Mouse (Mus musculus) right cerebral cortex, adult 2 months (tissue): ENCODE measurements around the gene St13.

Experiments
- DNase-seq, 2 experiments: peaks; one replicate each; pipeline ENCODE4 v3.0.0; 2021 to 2022; ENCODE audit warnings: low spot score in 2 of 2

St13 gene

DNA sequence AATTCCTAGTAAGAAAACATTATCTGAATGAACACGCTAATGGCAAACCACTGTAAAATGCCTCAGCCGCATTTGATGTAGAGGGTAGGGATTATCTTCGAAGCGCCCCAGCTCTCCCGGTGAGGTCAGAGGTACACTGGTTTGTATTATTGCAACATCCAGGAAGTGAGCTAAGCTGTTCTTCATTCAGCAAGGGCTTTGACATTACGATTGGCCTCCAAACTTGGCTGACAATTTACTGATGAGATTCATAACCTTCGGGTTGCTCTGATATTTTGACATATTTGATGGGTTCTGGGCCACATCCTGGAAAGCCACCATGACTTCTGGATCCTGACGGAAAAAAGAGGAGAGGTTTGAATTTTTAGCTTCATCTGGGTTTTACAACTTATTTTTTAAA lies 34.6 kb downstream of the St13 start:
- no peak for DNase-seq

DNA sequence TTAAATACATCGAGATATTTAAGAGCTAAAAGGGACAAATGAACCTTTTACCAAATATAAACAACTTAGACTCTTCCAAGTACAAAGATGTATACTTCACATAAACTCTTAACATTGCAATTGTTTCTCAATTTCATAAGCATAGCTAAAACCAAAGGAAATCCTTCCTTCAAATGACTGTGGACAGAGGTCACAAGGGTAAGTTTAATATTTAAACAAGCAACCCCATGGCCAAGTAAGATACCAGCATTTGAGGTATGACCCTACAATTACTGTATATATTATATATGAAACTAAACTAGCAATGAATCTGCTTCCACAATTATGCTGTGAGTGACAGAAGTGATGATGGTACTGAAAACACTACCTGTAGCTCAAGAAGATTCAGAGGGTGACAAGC lies 35.6 kb downstream of the St13 start:
- no peak for DNase-seq

DNA sequence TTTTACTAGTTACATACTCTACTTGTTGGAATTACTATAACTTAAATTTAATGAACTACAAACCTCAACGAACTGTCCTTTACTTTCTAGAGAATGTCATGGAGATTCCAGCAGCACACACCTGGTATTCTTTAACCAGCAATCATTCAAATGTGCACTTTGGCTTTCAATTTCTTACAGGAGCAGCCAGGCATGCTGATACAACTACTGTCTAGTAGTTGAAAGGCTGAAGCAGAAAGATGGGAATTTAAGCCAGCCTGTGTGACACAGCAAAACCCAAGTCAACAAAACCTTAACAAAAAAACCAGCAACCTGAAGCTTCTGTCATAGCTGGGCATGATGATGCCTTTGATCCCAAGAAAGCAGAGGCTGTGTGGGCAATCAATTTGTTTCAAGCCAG lies 37.4 kb downstream of the St13 start:
- no peak for DNase-seq

DNA sequence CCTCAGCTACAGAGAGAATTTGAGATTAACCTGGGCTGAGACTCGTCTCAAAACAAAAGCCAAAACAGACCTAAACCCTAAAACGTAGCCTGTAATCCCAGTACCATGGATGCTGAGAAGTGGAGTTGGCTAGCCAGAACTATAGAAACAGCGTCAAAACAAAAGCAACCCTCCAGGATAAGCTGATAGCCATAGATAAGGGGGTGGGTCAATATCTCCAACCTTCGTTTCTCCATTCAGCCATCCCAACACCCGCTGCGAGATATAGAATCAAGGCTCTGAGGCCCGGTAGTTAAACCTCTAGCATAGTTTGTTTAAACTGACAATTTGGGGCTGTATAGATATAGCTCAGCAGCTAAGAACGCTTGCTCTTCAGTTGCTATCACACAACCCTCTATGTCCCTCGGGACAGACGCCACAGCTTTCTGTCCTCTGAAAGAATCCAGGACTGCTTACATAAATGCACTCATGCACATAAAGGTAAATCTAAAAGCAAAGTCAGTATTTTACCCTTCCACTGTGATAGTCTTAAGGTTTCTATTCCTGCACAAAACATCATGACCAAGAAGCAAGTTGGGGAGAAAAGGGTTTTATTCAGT lies 38.4 kb downstream of the St13 start:
- no peak for DNase-seq

DNA sequence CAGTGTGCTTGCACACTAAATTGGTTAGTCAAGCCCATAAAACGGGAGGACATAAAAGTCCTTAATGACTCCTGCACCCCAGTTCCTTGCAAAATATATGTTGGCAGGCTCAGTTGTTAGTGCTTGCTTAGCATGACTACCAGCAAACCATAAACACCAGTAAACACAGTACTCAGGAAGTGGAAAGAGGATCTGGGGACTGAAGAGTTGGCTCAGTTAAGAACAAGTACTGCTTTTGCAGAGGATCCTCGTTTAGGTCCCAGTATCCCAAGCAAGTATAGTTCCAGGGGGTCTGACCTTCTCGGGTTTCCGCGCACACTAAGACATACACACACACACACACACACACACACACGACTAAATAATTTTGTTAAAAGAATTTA lies 38.9 kb downstream of the St13 start:
- DNase-seq: no peak

DNA sequence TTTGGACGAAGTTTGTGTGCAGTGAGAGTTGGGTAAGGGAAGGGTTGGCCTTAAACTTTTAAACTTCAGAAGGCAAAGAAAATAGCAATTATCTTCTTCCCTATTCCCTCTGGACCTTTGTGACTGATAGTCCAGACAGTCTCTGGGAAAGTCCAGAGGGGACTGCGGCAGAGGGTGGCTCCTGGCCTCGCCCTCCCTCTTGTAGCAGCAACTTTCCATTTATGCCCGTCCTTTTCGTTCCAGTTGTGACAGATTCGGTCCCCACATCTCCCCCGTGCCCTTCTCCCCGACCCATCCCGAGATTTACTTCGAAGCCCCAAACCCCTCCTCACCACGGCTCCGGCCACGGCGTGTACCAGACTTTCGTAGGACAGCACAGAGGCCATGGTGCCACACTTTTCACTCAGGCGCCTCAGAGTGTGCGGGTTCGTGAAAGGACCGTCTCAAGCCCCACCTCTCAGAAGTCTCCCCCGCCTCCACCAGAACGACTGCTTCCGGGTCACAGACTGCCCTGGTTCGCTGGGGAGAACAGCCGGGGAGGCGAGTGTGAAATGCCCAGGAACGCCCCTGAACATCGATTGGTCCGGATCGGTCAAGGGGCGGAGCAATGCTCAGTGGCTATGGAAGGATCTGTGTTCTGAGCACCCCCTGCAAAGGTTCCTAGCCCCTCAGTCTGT lies 39.4 kb downstream of the St13 start, which contains the start of gene Slc25a17:
TSS of gene Slc25a17 (minus strand) at position 468 of the 677 bp plus-strand sequence.
- DNase-seq: peak; percentile 91 to 95

DNA sequence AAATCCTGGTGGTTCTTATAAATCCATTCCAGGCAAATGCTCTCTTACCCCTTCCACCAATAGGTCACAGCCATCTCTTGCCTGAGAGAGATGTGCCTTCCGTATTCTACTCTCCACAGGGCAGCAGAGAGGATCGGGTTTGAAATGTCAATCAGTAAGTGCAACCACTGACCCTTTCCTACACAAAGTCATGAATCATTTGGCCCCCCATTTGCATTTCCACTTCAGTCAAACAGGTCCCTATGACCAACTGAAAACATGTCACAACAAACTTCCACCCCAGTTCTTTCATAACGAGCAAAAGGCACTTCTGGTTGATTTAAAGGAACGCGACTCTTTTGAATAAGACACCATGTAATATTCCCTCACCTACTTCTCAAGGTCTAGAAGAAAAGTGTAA lies 40.5 kb downstream of the St13 start:
- DNase-seq: no peak

DNA sequence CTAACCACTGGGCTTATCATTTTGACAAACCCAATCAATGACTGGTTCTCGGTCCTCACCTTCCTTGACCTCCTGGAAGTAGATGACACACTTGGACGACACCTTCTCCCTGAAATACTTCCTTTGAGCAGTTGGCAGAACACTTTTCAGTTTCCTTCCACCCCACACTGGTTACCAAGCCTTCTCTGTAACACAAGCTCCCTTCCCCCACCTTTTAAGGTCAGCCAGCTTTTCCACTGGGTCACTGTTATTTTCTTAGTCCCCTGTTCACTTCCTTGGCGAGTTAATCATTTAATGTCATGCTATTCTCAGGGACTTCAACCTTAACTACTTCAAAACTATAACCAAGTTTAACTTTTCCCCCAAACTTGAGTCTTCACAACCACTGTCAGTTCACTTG lies 40.9 kb downstream of the St13 start:
- no peak for DNase-seq

DNA sequence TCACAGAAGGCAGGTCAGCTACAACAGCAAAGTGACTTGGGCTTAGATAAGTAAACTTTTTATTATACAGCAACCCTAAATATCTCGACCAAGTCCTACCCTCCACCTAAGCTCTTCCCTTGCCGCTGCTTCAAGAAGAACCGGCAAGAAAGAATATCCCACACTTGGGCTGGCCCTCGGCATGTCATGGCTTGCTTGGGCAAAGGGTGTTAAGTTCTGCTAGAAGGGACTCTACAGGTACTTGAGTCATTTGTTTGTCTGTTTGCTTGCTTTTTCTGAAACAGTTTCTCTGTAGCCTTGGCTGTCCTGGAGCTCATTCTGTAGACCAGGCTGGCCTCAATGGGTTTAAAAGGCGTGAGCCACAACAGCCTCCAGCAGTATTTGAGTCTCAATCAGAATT lies 42.9 kb downstream of the St13 start:
- DNase-seq: no peak

DNA sequence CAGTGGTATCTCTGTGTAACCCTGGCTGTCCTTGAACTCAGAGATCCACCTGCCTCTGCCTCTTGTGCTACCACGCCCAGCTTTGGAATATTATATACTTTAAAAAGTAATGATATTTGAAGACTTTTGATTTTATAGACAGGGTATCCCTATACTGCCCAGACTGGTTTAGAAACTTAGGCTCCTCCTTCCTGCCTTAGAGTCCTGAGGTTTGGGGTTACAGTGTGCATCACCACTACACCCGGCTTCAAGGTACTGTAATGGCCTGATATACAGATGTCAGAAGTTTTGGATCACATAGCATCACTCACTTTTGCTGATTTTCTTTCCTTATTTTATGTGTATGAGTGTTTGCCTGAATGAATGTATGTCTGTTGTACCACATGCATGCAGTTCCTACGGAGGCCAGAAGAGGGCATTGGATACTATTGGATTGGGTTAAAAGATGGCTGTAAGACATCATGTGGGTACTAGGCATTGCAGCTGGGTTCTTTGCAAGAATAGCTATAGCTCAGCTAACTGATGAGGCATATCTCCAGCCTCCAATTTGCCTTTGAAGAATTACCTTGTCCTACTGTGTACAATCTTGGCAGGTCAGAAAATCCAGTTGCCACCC lies 44.6 kb downstream of the St13 start:
- peak in 1 of 2 experiments; percentile 36 for DNase-seq

DNA sequence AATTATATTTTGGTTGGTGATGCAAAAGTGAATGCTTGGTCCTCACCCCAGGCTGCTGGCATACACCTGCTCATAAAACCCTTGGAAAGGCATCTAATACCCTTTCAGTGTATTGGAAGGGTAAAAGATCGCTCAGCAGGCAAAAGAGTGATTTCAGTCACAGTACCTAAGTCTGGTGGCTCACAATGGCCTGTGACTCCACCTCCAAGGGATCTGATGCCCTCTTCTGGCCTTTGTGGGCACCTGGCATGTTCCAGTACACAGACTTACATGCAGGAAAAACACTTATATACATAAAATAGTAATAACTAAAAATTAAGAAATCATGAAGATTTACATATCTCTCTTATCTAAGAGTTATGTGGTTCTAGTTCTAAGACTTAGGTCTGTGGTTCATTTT lies 47.2 kb downstream of the St13 start:
- DNase-seq: no peak

DNA sequence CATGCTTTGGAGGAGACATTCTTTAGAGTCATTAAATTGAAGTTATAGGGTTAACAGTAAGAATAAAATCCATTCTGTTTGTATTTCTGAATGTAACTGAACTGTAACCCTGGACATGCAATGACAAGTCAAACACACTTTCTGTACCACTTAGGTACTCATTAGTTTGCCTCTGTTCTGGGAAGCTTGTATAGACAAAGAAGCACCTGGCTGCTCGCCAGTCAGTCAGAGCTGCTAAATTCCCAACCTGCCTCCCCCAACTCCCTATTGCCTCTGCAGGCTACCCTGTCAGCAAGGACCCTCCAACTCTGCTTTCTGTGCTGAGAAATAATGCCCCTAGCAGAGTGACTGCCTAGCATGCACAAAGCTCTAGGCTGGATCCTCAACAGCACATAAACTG lies 49.5 kb downstream of the St13 start:
- no peak for DNase-seq

DNA sequence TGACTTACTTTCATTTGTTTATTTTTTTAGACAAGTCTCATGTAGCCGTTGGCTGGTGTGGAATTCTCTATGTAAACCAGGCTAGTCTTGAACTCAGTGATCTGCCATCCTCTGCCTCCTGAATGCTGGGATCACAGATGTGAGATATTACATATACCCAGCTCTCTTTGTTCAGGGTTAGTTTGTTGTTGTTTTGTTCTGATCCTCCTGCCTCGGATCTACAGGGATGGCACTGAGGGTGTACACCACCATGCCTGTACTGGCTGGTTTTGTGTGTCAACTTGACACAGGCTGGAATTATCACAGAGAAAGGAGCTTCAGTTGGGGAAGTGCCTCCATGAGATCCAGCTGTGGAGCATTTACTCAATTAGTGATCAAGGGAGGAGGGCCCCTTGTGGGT lies 51.5 kb downstream of the St13 start:
- no peak for DNase-seq

DNA sequence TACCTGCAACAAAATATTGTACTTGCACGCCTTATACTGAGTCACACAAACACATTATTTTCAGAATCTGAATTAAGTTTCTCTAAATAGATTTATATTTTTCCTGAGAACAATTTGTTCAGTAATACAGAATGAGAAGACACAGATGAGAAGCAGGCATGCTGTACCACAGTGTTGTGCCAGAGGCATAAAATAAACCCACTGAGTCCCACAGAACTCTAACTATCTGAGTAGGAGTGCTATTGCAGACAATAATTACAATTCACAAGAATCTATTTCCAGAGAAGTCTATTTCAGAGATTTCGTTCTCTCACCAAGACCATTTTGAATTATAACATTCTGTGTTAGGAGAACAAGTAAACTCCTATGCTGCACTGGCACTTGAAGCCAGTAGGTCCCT lies 52.4 kb downstream of the St13 start:
- DNase-seq: peak in 1 of 2 experiments; percentile 36

DNA sequence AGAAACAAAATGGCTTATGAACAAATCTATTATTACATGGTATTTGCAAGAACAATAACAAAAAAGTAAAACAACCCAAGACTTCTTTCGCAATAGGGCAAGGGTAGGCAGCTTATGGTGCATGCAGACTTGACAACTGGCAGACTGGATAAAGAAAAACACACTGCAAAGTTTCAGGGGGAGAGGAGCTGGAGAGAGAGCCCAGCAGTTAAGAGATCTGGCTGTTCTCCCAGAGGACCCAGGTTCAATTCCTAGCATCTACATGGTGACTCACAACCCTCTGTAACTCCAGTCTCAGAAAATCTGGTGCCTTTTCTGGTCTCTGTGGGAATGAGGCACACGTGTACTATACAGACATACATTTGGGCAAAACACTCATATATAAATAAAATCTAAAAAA lies 58.5 kb downstream of the St13 start:
- DNase-seq: no peak

DNA sequence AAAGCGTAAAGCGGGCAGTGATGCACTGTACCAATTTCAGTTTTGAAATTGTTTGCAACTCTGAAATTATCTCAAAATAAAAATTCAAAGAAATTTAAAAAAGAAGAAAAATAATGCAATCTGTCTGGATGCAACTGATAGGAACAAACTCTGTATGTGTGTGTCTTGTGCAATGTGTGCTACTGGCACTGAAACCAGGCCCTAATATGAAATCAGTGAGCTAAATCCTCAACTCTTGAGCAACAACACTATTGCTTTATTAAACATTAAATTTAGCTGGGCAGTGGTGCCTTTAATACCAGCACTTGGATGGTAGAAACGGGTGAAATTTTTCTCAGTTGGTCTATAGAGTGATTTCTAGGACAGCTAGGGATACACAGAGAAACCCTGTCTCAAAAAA lies 60.7 kb downstream of the St13 start:
- no peak for DNase-seq

DNA sequence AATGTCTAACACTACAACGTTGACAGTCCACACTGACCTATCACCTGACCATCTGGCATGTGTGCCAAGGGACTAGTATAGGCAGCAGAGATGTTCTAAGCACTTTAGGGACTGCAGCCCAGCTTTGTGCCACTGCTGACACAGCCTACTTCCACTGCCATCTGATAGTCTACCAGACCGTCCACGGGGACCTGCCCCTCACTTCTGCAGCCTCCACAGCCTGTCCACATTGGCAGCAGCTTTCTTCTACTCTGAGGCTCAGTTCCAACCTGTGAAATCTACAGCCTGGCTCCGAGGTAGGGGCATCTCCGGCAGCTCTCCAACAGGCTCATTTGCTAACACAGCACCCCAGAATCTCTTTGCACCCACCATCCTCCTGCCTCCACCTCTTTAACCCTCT lies 63.4 kb downstream of the St13 start:
- no peak for DNase-seq

DNA sequence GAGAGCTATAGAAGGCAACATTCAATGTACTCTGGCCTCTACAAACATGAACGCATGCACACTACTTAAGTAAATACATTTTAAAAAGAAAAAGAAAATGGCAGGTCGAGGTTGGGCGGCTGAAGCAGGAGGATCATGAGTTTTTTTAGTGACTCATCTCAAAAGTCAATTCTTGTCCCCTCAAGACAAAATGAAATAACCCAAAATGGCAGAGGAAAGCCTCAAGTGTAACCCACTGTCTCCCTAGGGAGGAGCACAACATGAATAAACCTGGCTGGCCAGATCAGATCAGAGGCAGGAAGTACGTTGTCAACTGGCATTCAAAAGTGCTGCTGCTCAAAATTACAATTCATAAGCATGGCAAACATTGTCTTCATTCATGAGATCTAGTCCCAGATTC lies 67.4 kb downstream of the St13 start:
- no peak for DNase-seq

DNA sequence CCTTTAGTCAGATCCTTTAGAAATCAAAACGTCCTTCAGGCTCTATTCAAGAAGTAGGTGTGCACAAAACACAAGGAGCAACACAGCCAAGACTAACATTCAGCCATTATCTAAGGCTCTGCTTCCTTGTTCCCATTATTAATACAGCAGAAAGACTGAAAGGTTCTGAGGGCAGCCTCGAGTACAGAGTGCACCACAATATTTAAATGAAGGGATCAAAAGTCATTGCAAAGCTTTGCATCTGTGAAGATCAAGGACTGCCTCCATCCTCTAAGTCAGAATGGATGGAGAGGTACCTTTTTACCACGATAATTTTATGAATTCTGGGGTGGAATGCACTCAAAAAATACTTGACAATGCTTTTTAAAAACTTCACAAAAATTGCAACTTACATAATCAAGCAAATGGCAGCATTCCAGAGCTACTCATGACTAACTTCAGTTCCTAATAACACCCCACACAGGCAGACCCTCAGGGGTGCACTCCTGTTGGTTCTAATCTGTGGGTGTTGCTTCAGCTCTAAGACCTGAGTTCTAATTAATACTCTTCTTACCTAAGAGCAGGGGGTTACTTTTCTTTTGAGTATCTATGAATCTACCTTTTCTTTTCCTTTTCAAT lies 69.0 kb downstream of the St13 start:
- DNase-seq: no peak

DNA sequence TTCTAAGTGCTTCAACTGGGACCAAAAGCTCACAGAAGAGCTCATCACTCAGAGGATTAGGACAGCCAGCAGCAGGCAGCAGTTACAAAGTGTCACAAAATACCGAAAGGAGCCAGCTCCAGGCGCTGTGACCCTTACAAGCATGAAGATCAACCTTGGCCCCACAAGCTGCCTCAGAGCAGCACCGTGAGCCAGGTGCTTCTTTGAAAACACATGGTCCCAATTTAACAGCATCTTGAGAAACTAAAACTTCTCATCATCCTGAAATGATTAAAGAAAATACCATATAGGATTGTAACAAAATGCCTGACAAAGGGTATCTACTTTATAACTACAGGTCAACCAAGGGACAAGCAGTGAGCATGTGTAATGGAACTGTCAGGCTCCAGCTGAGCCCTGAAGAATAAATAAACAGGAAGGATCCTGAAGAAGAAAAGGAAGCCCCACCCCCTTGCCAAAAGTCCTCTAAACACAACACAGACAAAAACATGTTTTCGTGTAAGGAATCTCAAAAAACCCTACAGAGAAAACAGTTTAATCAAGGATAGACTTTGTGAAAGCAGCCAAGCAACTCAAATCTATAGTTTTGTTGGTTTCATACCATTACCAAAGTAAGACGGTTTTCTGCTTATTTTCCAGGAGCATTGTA lies 70.0 kb downstream of the St13 start:
- DNase-seq: no peak

DNA sequence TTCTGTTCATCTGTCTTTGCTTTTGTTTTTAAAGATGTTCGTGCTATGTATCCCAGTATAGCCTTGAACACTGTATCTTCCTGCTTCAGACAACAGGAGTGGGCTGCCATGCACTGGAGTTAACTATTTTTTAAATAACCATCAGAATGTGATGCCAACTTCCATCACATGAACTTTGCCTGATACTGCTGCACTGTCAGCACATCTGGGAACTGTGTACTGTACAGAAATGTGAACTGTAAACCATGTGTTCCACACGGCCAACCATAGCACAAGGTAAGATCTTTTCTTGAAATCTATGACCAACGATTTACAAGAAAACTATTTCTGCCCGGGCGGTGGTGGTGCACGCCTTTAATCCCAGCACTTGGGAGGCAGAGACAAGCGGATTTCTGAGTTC lies 72.4 kb downstream of the St13 start:
- no peak for DNase-seq

DNA sequence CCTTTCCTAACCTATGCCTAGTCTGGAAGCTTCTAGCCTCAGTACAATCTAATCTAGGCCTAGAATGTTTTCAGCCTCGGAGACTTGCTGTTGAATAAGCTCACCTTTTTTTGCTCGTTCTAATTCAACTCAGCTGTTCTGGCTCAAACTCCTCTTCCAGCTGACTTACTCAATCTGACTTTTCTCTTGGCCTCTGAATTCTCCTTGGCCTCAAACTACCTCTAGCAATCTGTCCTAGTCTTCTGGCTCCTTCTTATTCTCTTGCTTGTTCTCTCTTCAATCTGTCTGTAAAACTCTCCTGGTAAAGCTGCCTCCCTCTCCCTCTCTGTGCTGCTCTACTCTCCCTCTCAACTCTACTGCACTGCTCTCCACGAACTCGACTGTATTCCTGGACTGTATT lies 74.9 kb downstream of the St13 start:
- no peak for DNase-seq

DNA sequence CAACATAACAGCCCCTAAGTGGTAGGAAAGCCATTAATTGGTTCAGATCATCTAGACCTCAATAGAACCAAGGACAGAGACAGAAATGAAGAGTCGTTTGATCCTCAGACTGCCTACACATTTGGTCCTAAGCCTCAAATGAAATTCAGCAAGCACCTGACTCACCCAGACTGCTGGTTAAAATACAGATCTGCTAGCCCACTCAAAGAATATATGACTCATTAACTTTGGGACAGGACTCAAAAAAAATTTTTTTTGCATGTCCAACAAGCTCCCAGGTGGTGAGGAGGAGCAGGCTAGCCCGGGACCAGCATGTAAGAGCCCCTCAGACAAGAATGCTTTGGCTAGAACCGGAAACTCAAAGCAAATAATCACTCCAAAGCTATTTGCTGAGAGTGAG lies 79.7 kb downstream of the St13 start:
- peak; percentile 20 to 22 for DNase-seq
